Mouse (Mus musculus): ENCODE measurements around the gene Sigmar1. TPM values are rescaled to one million over a fixed set of nuclear protein-coding genes. Genes with fewer than 3 reads are reported as not detected.
"Not testable (repeated sequence)": the region's sequence is repeated elsewhere in the genome, so short reads cannot be mapped to it uniquely, and the experiment has no call there.

Sigmar1 gene
- total RNA-seq (2014; fragmentation: Nextera tagmentation) (46.7 and 68.6 TPM in 2 replicates), total RNA-seq (2017) (32.9 and 59.9 TPM in 2 replicates)

DNA sequence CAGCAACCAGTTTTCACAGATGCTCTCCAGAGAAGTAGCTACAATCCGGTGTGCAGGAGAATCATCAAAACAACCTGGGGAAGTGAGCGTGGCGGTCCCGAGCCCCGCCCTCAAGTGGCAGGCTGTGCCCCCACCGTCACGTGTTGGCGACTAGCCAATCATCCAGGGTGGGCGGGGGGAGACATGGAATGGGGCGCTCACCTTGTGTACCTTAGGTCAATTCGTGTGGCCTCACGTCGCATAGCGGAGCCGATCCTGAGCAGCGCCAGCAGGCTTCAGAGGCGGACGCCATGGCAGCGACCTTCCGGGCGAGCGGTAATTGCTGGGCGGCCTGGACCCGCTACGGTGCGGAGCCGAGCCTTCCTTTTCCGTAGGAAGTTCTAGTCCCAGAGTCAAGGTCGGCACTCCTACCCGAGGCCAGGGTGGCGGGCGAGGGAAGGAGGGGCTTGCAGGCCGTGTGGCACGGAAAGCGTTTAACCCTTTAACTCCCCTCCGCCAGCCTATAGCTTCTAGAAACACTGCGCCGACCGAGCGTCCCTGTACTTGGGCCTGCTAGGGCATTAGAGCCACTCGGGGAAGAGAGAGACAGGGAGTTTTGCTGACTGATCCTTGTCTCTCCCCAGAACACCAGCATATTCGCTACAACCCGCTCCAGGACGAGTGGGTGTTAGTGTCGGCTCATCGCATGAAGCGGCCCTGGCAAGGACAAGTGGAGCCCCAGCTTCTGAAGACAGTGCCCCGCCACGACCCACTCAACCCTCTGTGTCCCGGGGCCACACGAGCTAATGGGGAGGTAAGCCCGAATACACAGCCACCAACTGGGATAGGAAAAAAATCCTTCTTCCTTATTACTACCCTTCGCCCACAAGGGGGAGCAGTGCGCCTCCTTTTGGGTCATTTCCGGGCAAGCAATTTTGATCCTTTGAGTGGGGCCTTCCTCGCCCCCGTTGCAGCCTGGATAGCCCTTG, at the start of gene Sigmar1:
Gene Sigmar1 (minus strand): TSS at position 820 of the 968 bp plus-strand sequence.
- peak; percentile 72 for ATAC-seq (replicated peaks; ENCODE audit: poor library complexity, severe bottlenecking)

DNA sequence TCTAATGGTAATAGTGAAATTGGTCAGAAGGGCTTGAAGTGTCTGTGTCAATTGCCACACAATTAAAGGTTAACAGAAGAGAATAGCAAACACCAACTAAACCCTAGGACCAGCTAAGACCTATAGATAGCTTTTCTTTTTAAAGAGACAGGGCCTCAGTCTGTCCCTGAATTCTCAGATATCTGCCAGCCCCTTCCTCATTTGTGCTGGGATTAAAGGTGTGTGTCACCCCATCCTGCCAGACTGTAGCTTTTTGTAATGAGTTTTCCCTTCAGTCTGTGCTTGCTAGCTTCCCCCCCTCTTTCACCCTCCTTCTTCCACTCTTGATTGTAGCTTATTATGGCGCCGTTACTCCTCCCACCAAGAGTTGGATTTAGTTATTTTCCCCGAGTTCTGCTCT, 27.2 kb upstream of the Sigmar1 start:
- ATAC-seq (replicated peaks; ENCODE audit: poor library complexity, severe bottlenecking) = not testable (repeated sequence)

DNA sequence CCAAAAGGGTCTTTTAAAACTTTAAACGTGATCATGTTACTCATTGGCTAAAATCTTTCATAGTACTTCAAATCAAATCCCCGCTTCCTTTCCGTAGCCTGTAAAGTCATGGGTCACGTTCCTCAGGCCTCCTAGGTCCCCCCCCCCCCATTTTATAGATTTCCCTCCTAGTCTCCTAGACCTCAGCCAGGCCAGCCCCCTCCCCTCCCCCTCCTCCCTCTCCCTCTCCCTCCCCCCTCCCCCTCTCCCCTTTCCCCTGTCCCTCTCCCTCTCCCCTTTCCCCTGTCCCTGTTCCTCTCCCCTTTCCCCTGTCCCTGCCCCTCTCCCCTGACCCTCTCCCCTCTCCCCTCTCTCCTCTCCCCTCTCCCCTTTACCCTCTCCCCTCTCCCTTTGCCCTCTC, 26.8 kb upstream of the Sigmar1 start:
- not testable (repeated sequence) for ATAC-seq (replicated peaks; ENCODE audit: poor library complexity, severe bottlenecking)

DNA sequence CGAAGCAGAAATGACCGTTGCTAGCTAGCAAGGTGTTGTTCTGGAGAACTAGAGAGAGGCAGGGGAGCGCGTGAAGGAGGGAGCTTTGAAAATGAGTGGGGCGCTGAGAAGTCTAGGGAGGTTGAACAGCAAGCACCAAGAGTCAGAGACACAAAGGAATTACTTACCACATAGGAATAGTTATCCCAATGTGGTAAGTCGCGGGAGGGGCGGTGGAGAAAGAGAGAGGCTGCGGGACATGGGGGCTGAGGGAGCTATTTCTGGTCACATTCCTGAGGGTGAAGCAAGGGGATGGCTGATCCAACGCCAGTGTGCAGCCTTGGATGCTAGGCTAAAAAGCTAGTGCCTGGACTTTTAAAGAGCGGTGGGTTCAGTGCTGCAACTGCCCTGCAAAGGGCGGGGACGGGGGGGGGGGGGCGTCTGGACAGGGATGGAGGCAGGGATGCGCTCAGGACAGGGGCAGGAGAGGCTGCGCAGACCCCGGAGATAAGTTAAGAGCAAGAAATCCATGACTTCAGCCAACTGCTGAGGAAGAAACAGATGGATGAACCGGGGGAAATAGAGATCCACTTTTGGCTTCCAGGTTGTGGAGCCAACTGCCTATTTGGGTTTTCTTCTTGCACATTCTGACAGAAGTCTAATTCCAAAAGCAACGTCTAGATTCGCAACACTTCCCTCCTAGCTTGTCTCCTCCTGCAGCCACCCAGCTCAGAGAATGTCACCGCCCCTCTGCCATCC, 26.0 kb upstream of the Sigmar1 start:
- ATAC-seq (replicated peaks; ENCODE audit: poor library complexity, severe bottlenecking) = not testable (repeated sequence)

DNA sequence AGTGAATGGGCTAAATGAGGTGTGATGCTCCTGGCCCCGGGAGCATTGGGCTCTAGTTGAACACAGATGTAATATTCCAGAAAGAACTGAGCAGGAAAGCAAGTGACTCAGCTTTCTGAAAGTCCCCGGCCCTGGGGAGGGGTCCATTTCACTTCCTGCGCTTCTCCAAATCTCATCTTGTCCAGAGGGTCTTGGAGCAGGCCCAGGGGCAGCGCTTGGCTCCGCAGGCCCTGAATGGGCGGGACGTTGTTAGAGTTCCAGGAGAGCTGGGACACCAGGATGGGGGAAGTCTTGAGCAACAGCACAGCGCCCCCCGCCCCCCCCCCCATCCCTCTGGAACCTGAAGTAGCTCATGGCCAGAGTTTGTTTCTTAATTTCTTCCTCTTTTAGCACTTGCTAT, 25.3 kb upstream of the Sigmar1 start:
- not testable (repeated sequence) for ATAC-seq (replicated peaks; ENCODE audit: poor library complexity, severe bottlenecking)

DNA sequence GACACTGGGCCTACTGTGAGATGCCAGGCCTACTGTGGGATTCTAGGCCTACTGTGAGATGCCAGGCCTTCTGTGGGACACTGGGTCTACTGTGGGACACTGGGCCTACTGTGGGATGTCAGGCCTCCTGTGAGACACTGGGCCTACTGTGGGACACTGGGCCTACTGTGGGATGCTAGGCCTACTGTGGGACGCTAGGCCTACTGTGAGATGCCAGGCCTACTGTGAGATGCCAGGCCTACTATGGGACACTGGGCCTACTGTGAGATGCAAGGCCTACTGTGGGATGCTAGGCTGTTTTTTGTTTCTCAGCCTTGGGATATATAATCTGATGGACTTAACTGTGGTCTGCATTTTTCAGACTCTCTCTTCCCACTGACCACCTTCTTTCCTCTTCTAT, 19.9 kb upstream of the Sigmar1 start:
- ATAC-seq (replicated peaks; ENCODE audit: poor library complexity, severe bottlenecking) = not testable (repeated sequence)

DNA sequence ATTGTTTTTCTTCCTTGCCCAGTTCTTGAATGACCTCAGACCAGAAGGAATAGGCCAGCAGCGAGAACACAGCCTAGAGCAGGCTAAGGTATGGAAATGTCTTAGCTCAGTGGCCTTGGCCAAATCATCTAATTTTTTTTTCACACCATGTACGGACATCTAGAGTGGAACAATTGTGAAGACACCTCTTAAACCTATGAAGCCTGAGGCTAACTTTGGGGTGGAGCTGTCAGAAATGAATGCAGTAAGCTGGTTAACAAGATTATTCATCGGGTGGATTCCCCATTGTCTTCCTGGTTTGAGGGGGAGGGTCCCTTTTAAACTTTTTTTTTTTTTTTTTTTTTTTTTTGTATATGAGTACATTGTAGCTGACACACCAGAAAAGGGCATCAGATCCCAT, 18.5 kb upstream of the Sigmar1 start:
- not testable (repeated sequence) for ATAC-seq (replicated peaks; ENCODE audit: poor library complexity, severe bottlenecking)

DNA sequence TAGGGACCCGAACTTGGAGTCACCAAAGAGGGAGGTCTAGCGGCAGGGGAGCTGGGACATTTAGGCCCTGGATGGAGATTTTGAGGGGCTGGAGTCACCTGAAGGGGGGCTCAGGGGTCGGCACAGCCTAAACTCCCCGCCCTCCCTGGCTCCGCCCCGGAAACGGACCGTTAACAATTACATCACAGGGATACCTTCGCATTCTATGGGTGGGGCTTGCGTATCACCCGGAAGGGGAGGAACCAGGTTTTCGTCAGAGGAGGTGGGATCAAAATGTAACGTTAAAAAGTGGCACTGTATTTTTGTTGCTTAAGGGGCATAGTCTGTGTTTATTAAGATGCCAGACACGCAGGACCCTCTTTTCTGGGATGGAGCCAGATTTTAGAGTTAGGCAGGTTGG, 18.0 kb upstream of the Sigmar1 start, which contains the start of gene Ccl27a:
Gene Ccl27a (minus strand): TSS at position 246 of the 400 bp plus-strand sequence.
- peak; percentile 55; the same call in 1 of the 2 replicates for ATAC-seq (replicated peaks; ENCODE audit: poor library complexity, severe bottlenecking)

DNA sequence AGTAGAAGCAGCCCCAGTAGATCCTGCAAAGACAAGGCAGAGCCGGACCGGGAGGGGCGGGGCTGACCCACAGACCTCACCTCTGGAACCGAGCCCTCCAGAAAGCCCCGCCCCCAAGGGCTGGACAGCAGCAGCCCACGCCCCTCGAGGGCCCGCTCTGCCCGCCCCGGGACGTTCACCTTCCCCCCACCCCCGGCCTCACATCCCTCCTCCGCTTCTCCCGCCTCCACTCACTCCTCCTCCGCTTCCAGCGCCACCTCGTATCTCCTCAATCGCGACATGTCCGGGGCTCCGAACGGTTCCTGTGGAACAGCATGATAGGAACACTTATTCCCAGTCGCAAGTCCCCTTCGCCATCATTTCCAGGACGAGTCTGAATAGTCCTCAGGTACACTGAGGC, 17.5 kb upstream of the Sigmar1 start:
- ATAC-seq (replicated peaks; ENCODE audit: poor library complexity, severe bottlenecking) = peak; percentile 61; the same call in 1 of the 2 replicates

DNA sequence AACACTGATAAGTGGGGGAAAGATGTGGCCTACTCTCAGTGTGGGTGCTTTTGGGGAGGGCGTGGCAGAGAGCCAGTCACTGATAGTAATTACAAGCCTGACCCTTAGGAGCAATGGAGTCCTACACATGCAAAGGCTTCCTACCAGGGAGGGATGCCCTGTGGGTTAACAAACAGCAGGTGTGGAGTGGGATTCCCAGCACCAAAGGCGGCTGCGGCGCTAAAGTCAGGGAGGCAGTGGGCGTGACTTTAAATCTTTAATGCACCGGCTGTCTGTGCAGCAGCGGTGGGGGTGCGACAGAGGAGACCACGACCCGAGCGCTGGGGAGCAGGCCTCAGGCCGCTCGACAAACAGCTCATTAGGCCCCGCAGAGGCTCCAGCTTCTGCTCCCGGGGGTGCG, 17.0 kb upstream of the Sigmar1 start:
- ATAC-seq (replicated peaks; ENCODE audit: poor library complexity, severe bottlenecking) = not testable (repeated sequence)

DNA sequence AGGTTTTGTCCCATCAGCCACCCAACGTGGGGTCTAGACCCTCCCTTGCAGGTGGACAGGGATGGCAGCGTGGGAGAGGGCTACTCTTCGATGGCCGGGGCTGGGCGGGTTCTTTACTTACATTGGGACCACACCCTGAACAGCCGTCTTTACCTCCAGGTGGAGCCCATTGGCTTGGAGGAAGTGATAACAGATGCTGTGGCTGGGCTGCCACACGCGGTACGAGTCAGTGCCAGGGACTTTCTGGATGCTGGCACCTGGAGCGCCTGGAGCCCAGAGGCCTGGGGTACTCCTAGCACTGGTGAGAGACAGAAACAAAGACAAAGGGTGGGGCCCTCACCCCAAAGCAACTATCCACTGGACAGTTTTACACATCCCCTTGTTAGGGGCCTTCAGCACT, 11.3 kb upstream of the Sigmar1 start:
- ATAC-seq (replicated peaks; ENCODE audit: poor library complexity, severe bottlenecking) = not testable (repeated sequence)

DNA sequence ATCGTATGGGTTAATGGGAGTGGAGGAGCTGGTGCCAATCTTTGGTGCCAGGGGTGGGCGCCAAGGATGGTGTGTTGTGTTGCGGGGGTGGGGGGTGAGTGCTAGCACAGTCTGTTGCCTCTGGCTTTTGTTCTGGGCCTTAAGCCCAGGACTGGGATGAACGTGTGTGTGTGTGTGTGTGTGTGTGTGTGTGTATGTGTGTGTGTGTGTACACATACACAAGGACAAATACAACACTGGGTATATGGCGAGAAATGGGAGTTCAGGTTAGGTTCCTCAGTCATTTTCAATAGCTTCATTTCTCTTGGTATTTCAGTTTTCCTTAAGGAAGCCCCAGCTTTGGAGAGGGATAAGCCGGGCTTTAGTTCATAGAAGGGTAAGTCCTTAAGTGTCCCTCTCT, 7.2 kb upstream of the Sigmar1 start:
- not testable (repeated sequence) for ATAC-seq (replicated peaks; ENCODE audit: poor library complexity, severe bottlenecking)

DNA sequence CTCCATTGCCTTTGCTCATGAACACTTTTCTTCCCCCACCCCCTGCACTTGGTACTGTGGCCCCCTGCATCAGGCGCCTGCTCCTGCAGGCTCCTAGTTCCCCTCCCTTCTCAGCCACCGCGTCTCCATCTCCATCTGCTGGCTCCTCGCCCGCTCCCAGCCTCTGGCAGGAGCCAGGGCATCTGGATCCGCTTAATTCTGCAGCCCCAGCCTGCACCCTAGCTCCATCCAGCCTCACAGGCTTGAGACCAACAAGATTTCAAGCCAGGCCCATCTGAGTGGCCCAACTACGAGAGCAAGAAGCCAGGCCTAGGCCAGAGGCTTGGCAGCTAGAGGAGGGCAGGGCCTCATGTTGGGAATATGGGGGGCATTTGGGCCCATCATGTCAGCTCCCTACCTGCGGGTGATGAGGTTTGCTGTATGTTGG, 6.7 kb upstream of the Sigmar1 start:
- ATAC-seq (replicated peaks; ENCODE audit: poor library complexity, severe bottlenecking) = not testable (repeated sequence)

DNA sequence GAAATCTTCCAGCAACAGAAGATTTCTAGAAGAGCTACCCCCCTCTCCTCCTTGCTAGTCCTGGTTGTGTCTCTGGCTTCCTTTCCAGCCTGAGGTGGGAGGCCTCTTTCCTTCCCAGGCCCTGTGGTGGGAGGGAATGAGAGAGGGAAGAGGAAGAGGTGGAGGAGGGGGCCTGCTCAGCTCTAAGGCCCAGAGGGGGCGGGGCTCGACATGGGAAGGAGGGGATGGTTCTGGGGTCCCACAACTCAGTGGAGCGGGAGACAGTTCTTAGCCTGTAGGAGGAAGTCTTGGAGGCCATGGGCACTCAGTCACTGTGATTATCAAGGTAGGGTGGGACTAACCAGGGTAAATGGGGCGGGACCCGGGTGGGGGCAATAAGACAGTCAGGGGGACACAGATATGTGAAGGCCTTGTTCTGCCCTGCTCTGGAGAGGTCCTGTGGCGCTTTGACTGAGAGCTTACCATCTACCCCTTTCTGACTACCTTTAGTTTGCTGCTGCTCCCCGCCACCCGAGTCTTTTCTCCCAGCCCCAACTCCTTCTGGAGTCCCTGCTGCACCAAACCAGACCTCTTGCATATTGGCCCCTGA, 6.2 kb upstream of the Sigmar1 start:
- ATAC-seq (replicated peaks; ENCODE audit: poor library complexity, severe bottlenecking) = no peak

DNA sequence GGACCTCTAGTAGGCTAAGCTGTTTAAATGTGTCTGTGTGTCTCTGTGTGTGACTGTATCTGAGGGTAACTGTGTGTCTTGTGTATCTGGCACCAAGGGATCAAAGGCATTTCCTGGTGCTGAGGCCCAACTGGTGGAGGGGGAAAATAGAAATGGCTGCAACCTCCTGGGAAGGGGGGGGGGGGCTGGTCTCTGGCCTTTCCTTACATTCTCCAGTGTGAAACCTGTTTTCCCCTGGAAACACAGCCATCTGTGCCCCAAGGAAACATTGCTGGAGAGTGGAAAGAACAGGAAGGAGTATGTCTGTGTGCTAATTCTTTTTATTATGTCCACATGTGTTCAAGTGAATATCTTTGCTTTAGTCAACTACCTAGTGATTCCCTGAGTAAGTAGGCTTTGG, 5.7 kb upstream of the Sigmar1 start:
- no peak for ATAC-seq (replicated peaks; ENCODE audit: poor library complexity, severe bottlenecking)

DNA sequence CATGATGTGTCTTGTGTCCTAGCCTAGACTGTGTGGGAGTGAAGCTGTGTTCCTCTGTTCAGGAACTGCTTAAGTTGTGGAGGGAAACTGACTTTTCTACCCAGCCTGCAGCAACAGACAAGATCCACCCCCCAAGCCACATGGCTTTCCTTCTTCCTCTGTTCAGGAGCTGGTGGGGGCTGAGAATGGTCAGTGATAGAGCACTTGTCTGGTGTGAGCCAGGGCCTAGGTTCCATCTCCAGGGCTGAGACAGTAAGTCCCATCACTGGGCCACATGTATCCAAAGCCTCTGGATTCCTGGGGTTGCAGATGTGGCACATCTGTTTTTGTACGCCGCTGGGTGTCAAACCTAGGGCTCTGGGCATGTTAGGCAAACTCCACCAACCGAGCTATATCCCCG, 5.0 kb upstream of the Sigmar1 start:
- no peak for ATAC-seq (replicated peaks; ENCODE audit: poor library complexity, severe bottlenecking)

DNA sequence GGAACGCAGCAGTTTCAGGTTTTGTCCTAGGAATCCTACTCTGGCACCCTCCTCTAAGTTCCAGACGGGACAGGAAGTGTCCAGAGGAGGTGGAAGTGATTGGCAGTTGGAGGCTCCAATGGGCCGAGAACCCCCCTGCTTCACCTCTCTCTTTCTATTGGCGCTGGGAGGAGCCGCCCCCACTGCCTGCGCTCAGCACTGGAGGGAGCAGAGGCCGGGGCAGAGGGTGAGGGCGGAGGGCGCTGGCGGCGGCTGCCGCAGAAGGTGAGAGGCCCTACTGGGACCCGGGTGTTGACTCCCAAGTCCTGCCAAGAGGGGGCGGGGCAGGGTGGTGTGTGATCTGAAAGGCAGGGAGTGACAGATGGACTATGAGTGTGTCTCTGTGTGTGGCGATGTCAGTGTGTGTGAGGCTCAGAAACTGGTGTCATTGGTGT, 4.3 kb upstream of the Sigmar1 start:
- ATAC-seq (replicated peaks; ENCODE audit: poor library complexity, severe bottlenecking) = peak; percentile 77

DNA sequence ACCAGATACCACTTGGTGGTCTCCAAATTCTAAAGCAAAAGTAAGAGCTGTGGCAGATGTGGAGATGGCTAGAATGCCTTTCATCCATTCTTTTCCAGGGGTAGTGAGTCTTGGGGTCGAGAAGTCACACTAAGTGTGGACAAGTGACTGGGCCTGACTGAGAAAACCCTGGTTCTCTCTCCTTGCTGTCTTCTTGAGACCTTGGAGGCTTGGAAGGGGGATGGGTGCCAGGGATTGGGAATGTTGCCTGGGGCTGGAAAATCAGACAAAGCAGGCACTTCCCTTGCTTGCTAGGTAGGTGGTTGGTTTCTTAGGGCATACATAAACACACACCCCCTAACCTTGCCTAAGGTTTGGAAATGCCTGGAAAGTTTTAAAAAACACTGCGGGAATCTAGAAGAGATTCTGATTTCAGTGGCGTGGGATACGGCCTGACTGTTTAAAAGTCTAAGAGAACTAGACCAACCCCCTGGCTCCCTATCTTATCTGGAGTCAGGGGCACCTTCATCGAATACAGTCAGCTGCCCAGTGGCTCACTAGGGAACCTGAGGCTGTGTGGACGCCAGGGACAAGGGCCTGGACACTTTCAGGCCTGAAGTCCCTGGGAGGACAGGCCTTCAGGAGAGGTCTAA, 3.8 kb upstream of the Sigmar1 start:
- no peak for ATAC-seq (replicated peaks; ENCODE audit: poor library complexity, severe bottlenecking)

DNA sequence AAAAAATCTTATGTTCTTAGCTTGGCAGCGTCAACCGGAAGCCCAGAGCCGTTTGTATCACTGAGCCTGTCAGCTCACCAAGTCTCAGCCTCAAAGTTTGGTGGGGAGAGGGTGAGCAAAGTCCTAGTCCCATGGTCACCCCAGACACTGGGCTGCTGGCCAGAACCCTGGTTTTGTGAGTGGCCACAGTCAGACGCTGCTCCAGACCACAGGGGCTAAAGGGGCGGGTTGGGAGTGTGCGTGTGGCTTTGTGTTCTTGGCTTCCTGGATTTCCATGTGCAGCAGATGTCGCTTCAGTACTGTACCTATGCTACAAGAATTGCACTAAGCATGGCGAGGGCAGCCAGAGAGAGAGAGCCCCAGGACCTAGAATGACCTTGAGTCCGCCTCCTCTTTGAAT, 3.2 kb upstream of the Sigmar1 start:
- no peak for ATAC-seq (replicated peaks; ENCODE audit: poor library complexity, severe bottlenecking)

DNA sequence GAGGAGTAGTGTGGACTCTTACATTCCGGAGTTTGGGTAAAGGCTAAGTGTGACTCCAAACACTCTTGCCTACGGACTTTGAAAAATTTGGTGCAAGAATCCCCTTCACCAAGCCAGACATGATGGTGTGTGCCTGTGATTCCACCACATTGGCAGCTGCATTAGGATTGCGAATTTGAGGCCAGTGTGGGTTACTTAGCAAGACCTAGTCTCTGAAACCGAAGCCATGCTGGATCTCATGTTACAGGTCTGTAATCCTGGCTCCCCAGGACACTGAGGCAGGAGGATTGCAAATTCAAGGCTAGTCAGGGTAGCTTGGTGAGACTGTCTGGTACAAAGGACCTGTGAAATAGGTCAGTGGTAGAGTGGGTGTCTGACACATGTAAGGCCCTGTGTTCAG, 2.7 kb upstream of the Sigmar1 start:
- ATAC-seq (replicated peaks; ENCODE audit: poor library complexity, severe bottlenecking) = no peak

Data from granulocyte monocyte progenitor cell, adult 5-6 weeks (primary cell).